Mouse (Mus musculus) liver, embryonic 13.5 days (tissue): ENCODE data around the gene Cit. TPM values are rescaled to one million over a fixed set of nuclear protein-coding genes. Genes with fewer than 3 reads are reported as not detected.

Source experiments
- ATAC-seq: fragments of 200-750 bp; cut with Nextera tagmentation; 2 replicates; pipeline ENCODE4 v1.8.0; 2017; ENCODE audit warnings: low read depth, mild to moderate bottlenecking, moderate number of reproducible peaks, moderate library complexity
- DNase-seq: peaks from one replicate; pipeline ENCODE4 v3.0.0; 2022
- H3K27ac ChIP-seq: fragments of 300-500 bp; sonication (generic); 2 replicates; pipeline ENCODE4 v1.5.1; 2015; ENCODE audit warnings: moderate library complexity, mild to moderate bottlenecking, inconsistent platforms
- H3K27me3 ChIP-seq: fragments of 300-500 bp; sonication (generic); 2 replicates; pipeline ENCODE4 v1.6.1; 2015; ENCODE audit warnings: mild to moderate bottlenecking, inconsistent platforms
- H3K36me3 ChIP-seq: fragments of 300-500 bp; sonication (generic); 2 replicates; pipeline ENCODE4 v1.6.1; 2015; ENCODE audit warnings: mild to moderate bottlenecking, inconsistent platforms
- H3K4me1 ChIP-seq: fragments of 300-500 bp; sonication (generic); replicated peaks from 2 replicates; pipeline ENCODE4 v1.6.1; 2015; ENCODE audit warnings: inconsistent platforms
- H3K4me2 ChIP-seq: fragments of 300-500 bp; sonication (generic); 2 replicates; pipeline ENCODE4 v1.6.1; 2015; ENCODE audit warnings: inconsistent platforms, mild to moderate bottlenecking, moderate library complexity
- H3K4me3 ChIP-seq: fragments of 300-500 bp; sonication (generic); replicated peaks from 2 replicates; pipeline ENCODE4 v1.5.1; 2015; ENCODE audit warnings: mild to moderate bottlenecking, inconsistent platforms
- H3K9ac ChIP-seq: fragments of 300-500 bp; sonication (generic); 2 replicates; pipeline ENCODE4 v1.6.1; 2015; ENCODE audit warnings: mild to moderate bottlenecking, inconsistent platforms
- H3K9me3 ChIP-seq: fragments of 300-500 bp; sonication (generic); replicated peaks from 2 replicates; pipeline ENCODE4 v1.6.1; 2016; ENCODE audit warnings: inconsistent platforms
- WGBS: fragments of 180-500 bp; shearing (Covaris S2); methylation state at CpG from one replicate; pipeline ENCODE4 v1.1.7; 2015; ENCODE audit not compliant: insufficient replicate concordance; 5-methylcytosine and 5-hydroxymethylcytosine counted together
- polyA plus RNA-seq: library from polyadenylated mRNA; unstranded; fragments of >200 nt; fragmentation: Nextera tagmentation; extraction: Ambion mirVana; gene quantifications from 2 replicates; pipeline ENCODE4 v1.2.1, GENCODE M21; 2015

Cit gene
- polyA plus RNA-seq, 1 experiment from 2014 or later: 39.4 TPM

DNA sequence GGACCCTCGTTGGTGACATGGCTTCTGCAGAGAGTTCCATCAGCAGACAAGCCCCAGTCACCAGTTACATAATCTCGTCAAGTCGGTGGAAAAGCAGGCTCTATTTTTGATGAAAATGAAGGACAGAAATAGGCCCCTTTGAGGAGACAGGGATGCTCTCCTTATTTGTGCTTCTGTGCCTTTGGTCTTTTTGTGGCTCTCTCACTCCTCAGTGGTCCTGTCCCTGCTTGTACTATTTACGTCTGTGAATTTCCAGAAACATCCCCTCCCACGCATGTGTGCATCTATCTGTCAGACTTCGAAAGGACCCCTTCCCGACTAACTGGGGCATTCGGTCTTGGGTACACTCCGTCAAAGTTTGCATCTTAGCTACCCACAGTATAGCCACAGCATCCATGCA is 116.7 kb downstream of the Cit start:
- no peak overlapping the region for H3K4me2 ChIP-seq
- H3K9me3 ChIP-seq: peaks cover 7% of the 10 kb centered on the region
- H3K27ac ChIP-seq: no peak overlapping the region
- H3K9ac ChIP-seq: no peak overlapping the region
- ATAC-seq (no peak), DNase-seq (no peak)
- H3K4me1 ChIP-seq: peaks cover 30% of the 10 kb centered on the region
- 89% methylated on average over 9 of the region's 9 CpGs for WGBS
- H3K4me3 ChIP-seq: no peak overlapping the region
- no peaks in the 10 kb centered on the region for H3K27me3 ChIP-seq
- peaks cover 99% of the 10 kb centered on the region for H3K36me3 ChIP-seq

DNA sequence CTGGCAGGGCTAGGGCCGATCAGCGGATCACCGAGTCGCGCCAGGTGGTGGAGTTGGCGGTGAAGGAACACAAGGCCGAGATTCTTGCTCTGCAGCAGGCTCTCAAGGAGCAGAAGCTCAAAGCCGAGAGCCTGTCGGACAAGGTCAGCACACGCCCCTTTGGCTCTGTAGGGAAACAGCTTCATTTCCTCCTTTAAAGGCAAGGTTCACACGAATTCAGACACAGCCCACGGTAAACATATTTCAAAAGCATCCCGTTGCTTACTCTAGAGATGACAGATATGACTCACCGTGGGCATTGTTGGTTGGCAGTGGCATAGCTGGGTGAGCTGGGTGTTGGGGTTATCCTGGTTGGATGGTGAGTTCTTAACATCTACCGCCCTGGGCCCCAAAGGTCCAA is 126.2 kb downstream of the Cit start:
- 90% methylated on average over 15 of the region's 15 CpGs for WGBS
- H3K9ac ChIP-seq: no peak overlapping the region

GRCm38 (mm10) chr5:115975672-115976071 is 130.6 kb downstream of the Cit start:
- Histone ChIP-seq H3K27me3 (no peaks in the 10 kb centered on the region), H3K4me2 (no peak overlapping the region), H3K36me3 (peaks cover 99% of the 10 kb centered on the region), H3K27ac (0 out of 2 replicates have a peak overlapping the region, but pooled peaks have one; percentile 6), H3K9ac (no peak overlapping the region), H3K4me3 (no peak overlapping the region), H3K9me3 (no peaks in the 10 kb centered on the region), H3K4me1 (peaks cover 20% of the 10 kb centered on the region)
- DNase-seq (no peak), ATAC-seq (no peak)
- WGBS: 88% methylated on average over 10 of the region's 10 CpGs

More for the DNA sequence above, 126.2 kb downstream of the Cit start:
- no peak overlapping the region for H3K4me2 ChIP-seq
- peaks cover 99% of the 10 kb centered on the region for H3K36me3 ChIP-seq
- no peak for ATAC-seq
- no peaks in the 10 kb centered on the region for H3K9me3 ChIP-seq
- H3K27me3 ChIP-seq: no peaks in the 10 kb centered on the region
- no peak overlapping the region for H3K27ac ChIP-seq
- no peaks in the 10 kb centered on the region; the same call in 1 of the 2 replicates for H3K4me1 ChIP-seq
- no peak overlapping the region for H3K4me3 ChIP-seq
- no peak for DNase-seq

DNA sequence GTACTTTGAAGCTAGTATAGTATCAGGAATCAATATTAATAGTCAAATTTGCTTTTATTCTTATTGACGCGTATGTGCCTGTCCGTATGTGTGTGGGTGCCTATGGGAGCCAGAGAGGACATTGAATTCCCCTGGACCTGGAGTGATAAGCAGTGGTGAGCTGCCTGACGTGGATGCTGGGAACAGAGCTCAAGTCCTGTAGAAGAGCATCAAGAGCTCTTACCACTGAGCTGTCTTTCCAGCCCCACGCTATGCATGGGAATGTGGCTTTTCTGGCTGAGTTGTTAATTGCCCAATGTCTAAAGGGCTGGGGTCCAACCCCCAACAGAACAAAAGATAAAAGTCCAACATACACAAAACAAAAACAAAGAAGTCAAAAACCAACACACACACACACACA is 131.4 kb downstream of the Cit start:
- DNase-seq (no peak), ATAC-seq (no peak)
- Histone ChIP-seq H3K27ac (no peak overlapping the region), H3K36me3 (peaks cover 99% of the 10 kb centered on the region), H3K4me1 (peaks cover 20% of the 10 kb centered on the region), H3K4me2 (no peak overlapping the region), H3K27me3 (no peaks in the 10 kb centered on the region), H3K9ac (no peak overlapping the region), H3K9me3 (no peaks in the 10 kb centered on the region), H3K4me3 (no peak overlapping the region)
- WGBS: 91% methylated on average over 5 of the region's 5 CpGs

DNA sequence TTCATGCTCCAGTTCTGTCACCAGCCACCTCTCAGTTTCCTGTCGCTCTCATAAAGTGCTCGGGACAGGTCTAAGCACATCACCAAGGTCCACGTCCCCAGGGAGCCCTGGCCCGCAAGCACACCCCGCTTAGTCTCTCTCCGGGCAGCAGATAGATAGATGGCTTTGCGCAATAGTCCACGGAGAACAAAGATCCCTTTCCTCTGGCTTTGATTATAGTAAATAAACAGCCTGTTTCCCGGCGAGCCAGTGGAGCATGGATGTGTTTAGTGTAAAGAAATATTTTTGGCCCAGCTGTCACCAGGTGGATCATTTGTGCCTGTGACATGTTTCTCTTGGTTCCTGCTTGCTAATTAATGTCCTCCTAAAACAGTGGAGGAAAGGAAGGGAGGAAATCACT is 132.2 kb downstream of the Cit start:
- H3K4me1 ChIP-seq: peaks cover 20% of the 10 kb centered on the region
- peak overlapping the region; percentile 50 for H3K27ac ChIP-seq
- H3K4me3 ChIP-seq: no peak overlapping the region
- H3K36me3 ChIP-seq: peaks cover 99% of the 10 kb centered on the region
- 0 out of 2 replicates have a peak overlapping the region, but pooled peaks have one; percentile 4 for H3K4me2 ChIP-seq
- H3K9me3 ChIP-seq: no peaks in the 10 kb centered on the region
- 60% methylated on average over 10 of the region's 10 CpGs for WGBS
- no peaks in the 10 kb centered on the region for H3K27me3 ChIP-seq
- DNase-seq (no peak), ATAC-seq (0 out of 2 replicates have a peak, but pooled peaks have one; percentile 22)
- no peak overlapping the region for H3K9ac ChIP-seq

DNA sequence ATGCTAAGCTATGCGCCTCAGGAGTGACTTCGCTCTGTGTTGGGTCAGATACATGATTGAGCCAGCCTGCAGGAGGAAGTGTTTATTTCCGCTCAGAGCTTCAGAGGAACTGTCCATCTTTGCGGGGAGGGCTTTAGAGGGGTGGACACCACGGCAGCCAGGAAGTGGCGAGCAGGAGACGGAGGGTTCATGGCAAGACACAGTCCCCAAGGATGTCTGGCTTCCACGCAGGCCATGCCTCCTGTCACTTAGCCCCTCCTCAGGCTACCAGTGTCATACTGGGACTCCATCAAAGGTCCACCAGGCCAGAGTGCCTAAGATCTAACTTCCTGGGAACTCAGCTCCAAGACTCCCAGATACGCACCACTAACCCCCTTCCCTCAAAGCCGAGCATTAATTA is 132.7 kb downstream of the Cit start:
- DNase-seq: no peak
- Histone ChIP-seq H3K4me1 (peaks cover 20% of the 10 kb centered on the region), H3K27ac (peak overlapping the region; percentile 50; the same call in 1 of the 2 replicates), H3K36me3 (peaks cover 100% of the 10 kb centered on the region), H3K27me3 (no peaks in the 10 kb centered on the region), H3K9ac (no peak overlapping the region), H3K9me3 (no peaks in the 10 kb centered on the region), H3K4me2 (no peak overlapping the region), H3K4me3 (no peak overlapping the region)
- ATAC-seq: peak; percentile 36
- 57% methylated on average over 10 of the region's 10 CpGs for WGBS

DNA sequence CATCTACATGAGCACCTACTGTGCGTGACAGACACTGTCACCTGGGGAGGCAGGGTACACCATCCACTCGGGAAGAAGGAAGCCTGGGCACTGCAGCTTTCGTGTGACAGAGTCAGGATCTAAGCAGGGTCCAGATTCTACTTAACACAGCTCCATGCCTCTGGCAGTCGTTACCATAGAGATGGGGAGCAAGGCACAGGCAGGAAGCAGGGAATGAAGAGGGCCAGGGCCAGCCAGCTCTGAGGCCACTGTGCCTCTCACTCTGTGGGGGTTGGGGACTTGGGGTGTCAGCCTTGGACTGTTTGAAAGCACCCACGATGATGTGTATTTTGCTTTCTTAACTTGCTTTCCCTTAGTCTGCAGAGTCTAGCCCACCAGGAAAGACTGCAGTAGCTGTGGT is 133.2 kb downstream of the Cit start:
- peaks cover 100% of the 10 kb centered on the region for H3K36me3 ChIP-seq
- 74% methylated on average over 5 of the region's 5 CpGs for WGBS
- peaks cover 20% of the 10 kb centered on the region for H3K4me1 ChIP-seq
- 0 out of 2 replicates have a peak, but pooled peaks have one; percentile 17 for ATAC-seq
- peak overlapping the region; percentile 50; the same call in 1 of the 2 replicates for H3K27ac ChIP-seq
- no peaks in the 10 kb centered on the region for H3K9me3 ChIP-seq
- DNase-seq: no peak
- H3K4me3 ChIP-seq: no peak overlapping the region
- no peaks in the 10 kb centered on the region for H3K27me3 ChIP-seq
- H3K9ac ChIP-seq: no peak overlapping the region
- no peak overlapping the region for H3K4me2 ChIP-seq

DNA sequence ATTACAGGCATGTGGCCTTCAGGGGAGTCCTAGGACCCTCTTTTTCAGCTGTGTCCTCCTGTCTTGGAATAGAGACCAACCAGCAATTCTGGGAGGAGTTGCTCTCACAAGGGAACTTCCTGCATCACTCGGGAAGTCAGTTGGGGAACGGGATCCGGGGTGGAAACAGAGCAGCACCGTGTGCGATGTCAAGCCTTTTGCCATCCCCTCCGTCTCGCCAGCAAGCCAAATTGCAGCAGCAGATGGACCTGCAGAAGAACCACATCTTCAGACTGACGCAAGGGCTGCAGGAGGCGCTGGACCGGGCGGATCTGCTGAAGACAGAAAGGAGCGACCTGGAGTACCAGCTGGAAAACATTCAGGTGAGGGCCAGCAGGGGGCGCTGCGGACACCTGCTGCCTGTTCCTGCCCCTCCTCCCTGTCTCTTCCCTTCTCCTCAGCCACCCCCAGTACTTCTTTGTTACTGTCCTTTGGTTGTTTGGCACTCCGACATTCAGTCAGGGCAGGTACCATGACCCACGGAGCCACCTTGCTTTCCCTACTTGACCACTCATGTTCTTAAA is 134.1 kb downstream of the Cit start:
- Histone ChIP-seq H3K36me3 (peaks cover 100% of the 10 kb centered on the region), H3K9me3 (no peaks in the 10 kb centered on the region), H3K4me1 (peaks cover 20% of the 10 kb centered on the region), H3K4me2 (no peak overlapping the region), H3K27ac (no peak overlapping the region), H3K9ac (no peak overlapping the region), H3K27me3 (no peaks in the 10 kb centered on the region), H3K4me3 (no peak overlapping the region)
- no peak for ATAC-seq
- DNase-seq: peak; percentile 16
- WGBS: 71% methylated on average over 16 of the region's 16 CpGs

GRCm38 (mm10) chr5:115980537-115980936 is 135.5 kb downstream of the Cit start:
- no peak for ATAC-seq
- 90% methylated on average over 9 of the region's 9 CpGs for WGBS
- Histone ChIP-seq H3K27me3 (no peaks in the 10 kb centered on the region), H3K36me3 (peaks cover 100% of the 10 kb centered on the region), H3K4me3 (no peak overlapping the region), H3K4me2 (no peak overlapping the region), H3K9me3 (no peaks in the 10 kb centered on the region), H3K4me1 (peaks cover 20% of the 10 kb centered on the region), H3K9ac (no peak overlapping the region), H3K27ac (no peak overlapping the region)
- DNase-seq: no peak

DNA sequence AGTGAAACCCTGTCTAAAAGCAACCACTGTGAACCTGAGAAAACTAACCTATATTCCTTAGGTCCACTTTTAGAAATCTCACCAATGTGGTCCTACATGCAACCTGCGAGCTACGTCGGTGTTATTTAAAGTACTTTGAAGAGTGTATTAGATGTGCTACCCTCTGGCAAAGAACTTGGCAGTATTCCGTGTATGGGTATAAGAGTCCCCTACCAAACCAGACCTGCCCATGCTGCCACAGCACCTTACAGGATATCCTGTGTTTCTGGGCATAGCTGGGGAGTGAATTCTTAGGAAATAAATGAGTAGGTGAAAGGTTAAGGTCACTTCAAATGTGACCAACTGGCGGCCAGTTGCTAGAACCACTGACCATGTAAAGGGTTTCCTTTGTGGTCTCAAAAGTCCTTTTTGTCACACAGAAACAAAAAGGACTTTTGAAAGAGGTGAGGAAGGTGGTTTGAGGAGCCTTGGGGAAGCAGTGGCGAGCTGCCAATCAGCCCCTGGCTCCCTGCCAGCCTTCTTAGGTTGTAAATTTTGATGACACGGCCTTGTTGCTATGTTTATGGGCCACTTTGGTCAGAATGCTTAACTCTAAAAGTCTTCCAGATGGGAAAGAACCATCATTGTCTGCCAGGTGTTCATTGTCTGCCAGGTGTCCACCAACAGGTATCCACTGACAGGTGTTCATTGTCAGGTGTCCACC is 137.7 kb downstream of the Cit start:
- no peak overlapping the region for H3K4me3 ChIP-seq
- WGBS: 83% methylated on average over 7 of the region's 7 CpGs
- DNase-seq (no peak), ATAC-seq (no peak)
- H3K36me3 ChIP-seq: peaks cover 100% of the 10 kb centered on the region
- no peak overlapping the region for H3K27ac ChIP-seq
- no peaks in the 10 kb centered on the region for H3K27me3 ChIP-seq
- H3K9ac ChIP-seq: no peak overlapping the region
- H3K4me1 ChIP-seq: peaks cover 6% of the 10 kb centered on the region; the same call in 1 of the 2 replicates
- H3K9me3 ChIP-seq: no peaks in the 10 kb centered on the region
- no peak overlapping the region for H3K4me2 ChIP-seq

GRCm38 (mm10) chr5:115984392-115984791 is 139.3 kb downstream of the Cit start:
- H3K27ac ChIP-seq: no peak overlapping the region
- no peaks in the 10 kb centered on the region for H3K9me3 ChIP-seq
- H3K36me3 ChIP-seq: peaks cover 100% of the 10 kb centered on the region
- no peak for ATAC-seq
- H3K4me2 ChIP-seq: no peak overlapping the region
- H3K9ac ChIP-seq: no peak overlapping the region
- no peak overlapping the region for H3K4me3 ChIP-seq
- H3K4me1 ChIP-seq: no peaks in the 10 kb centered on the region
- DNase-seq: no peak
- WGBS: 91% methylated on average over 6 of the region's 6 CpGs
- no peaks in the 10 kb centered on the region for H3K27me3 ChIP-seq

DNA sequence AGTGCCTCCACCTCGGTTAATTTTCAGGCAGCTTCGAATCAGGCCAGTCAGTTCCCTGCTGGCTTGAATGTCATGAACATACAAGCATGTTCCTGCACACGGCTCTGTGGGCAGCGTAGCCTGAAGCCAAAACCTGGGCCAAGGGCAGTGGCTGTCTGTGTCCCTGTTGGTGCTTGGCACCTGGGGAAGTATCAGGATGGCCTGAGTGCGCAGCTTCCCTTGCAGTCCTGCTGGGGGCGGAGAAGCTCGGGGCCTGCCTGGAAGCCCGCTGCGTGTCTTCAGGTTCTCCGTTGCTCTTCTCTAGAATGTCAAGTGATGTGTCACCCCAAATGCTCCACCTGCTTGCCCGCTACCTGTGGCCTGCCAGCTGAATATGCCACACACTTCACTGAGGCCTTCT is 140.0 kb downstream of the Cit start:
- H3K4me3 ChIP-seq: no peak overlapping the region
- H3K27ac ChIP-seq: no peak overlapping the region
- H3K4me2 ChIP-seq: no peak overlapping the region
- WGBS: 94% methylated on average over 11 of the region's 11 CpGs
- peaks cover 100% of the 10 kb centered on the region for H3K36me3 ChIP-seq
- H3K9me3 ChIP-seq: no peaks in the 10 kb centered on the region
- no peaks in the 10 kb centered on the region for H3K4me1 ChIP-seq
- DNase-seq (no peak), ATAC-seq (no peak)
- H3K9ac ChIP-seq: no peak overlapping the region
- no peaks in the 10 kb centered on the region for H3K27me3 ChIP-seq
